Mouse (Mus musculus) testis, adult 2 months (tissue): Measurements from ENCODE around the gene Kcnab1. TPM values are rescaled to one million over a fixed set of nuclear protein-coding genes. Genes with fewer than 3 reads are reported as not detected.

Source experiments
- H3K27ac ChIP-seq: fragments of 200-500 bp; 2 replicates; pipeline ENCODE4 v1.5.1; 2012; ENCODE audit warnings: low read depth, low read length; ENCODE audit not compliant: control insufficient read depth, insufficient read depth
- H3K27me3 ChIP-seq: fragments of 200-500 bp; 2 replicates; pipeline ENCODE4 v1.6.1; 2012; ENCODE audit warnings: mild to moderate bottlenecking, low read length, moderate library complexity; ENCODE audit not compliant: control insufficient read depth, insufficient read depth
- H3K36me3 ChIP-seq: fragments of 200-500 bp; 2 replicates; pipeline ENCODE4 v1.6.1; 2012; ENCODE audit warnings: mild to moderate bottlenecking, low read length; ENCODE audit not compliant: control insufficient read depth, insufficient read depth
- H3K4me1 ChIP-seq: fragments of 200-500 bp; 2 replicates; pipeline ENCODE4 v1.6.1; 2012; ENCODE audit warnings: low read length; ENCODE audit not compliant: control insufficient read depth, insufficient read depth
- H3K4me3 ChIP-seq: fragments of 200-500 bp; 2 replicates; pipeline ENCODE4 v1.5.1; 2012; ENCODE audit warnings: low read depth, mild to moderate bottlenecking, low read length, moderate library complexity, mixed read lengths; ENCODE audit not compliant: control insufficient read depth
- CTCF ChIP-seq: fragments of 200-500 bp; IDR thresholded peaks from 2 replicates; pipeline ENCODE4 v1.5.1; 2012; ENCODE audit warnings: low read depth, mild to moderate bottlenecking, inconsistent platforms, low read length, moderate library complexity; ENCODE audit not compliant: control insufficient read depth, insufficient read depth, insufficient replicate concordance
- POLR2A ChIP-seq: fragments of 200-500 bp; IDR thresholded peaks from 2 replicates; pipeline ENCODE4 v1.6.1; 2012; ENCODE audit warnings: low read depth, mild to moderate bottlenecking, inconsistent platforms, low read length, moderate library complexity; ENCODE audit not compliant: control insufficient read depth
- polyA plus RNA-seq: library from polyadenylated mRNA; depleted of rRNA; stranded (reverse); fragments of >200 nt; gene quantifications from 2 replicates; pipeline ENCODE4 v1.2.3, GENCODE M21; 2012

The Kcnab1 gene
- polyA plus RNA-seq, 1 experiment = 2.5 TPM

- TF ChIP-seq CTCF = no peak
- no peak for TF ChIP-seq POLR2A
- no peak overlapping the region for H3K4me3 ChIP-seq
- no peaks in the 10 kb centered on the region for H3K4me1 ChIP-seq
- H3K36me3 ChIP-seq = no peaks in the 10 kb centered on the region
- no peak overlapping the region for H3K27ac ChIP-seq
- no peaks in the 10 kb centered on the region for H3K27me3 ChIP-seq
Observed at GRCm38 (mm10) chr3:65319248-65320008, 210.2 kb downstream of the Kcnab1 start.

- no peaks in the 10 kb centered on the region for H3K27me3 ChIP-seq
- H3K4me3 ChIP-seq = no peak overlapping the region
- H3K36me3 ChIP-seq = no peaks in the 10 kb centered on the region
- no peak overlapping the region for H3K27ac ChIP-seq
- TF ChIP-seq CTCF = no peak
- no peaks in the 10 kb centered on the region for H3K4me1 ChIP-seq
Observed at GRCm38 (mm10) chr3:65320990-65321389, 211.8 kb downstream of the Kcnab1 start.

GRCm38 (mm10) chr3:65321981-65322779 is 213.0 kb downstream of the Kcnab1 start:
- Histone ChIP-seq H3K27ac (no peak overlapping the region), H3K4me3 (no peak overlapping the region), H3K27me3 (no peaks in the 10 kb centered on the region), H3K36me3 (no peaks in the 10 kb centered on the region), H3K4me1 (no peaks in the 10 kb centered on the region)
- TF ChIP-seq CTCF (no peak), POLR2A (no peak)

GRCm38 (mm10) chr3:65325254-65325653 is 216.1 kb downstream of the Kcnab1 start:
- Histone ChIP-seq H3K27ac (no peak overlapping the region), H3K27me3 (no peaks in the 10 kb centered on the region), H3K4me3 (no peak overlapping the region), H3K36me3 (no peaks in the 10 kb centered on the region), H3K4me1 (no peaks in the 10 kb centered on the region)
- TF ChIP-seq POLR2A = no peak
- no peak for TF ChIP-seq CTCF

GRCm38 (mm10) chr3:65328814-65329213 is 219.6 kb downstream of the Kcnab1 start:
- Histone ChIP-seq H3K27ac (no peak overlapping the region), H3K4me3 (no peak overlapping the region), H3K4me1 (no peaks in the 10 kb centered on the region), H3K27me3 (no peaks in the 10 kb centered on the region), H3K36me3 (no peaks in the 10 kb centered on the region)
- no peak for TF ChIP-seq POLR2A
- no peak for TF ChIP-seq CTCF

GRCm38 (mm10) chr3:65337835-65338464 is 228.8 kb downstream of the Kcnab1 start:
- Histone ChIP-seq H3K4me3 (peak overlapping the region; percentile 78), H3K27me3 (no peaks in the 10 kb centered on the region), H3K36me3 (no peaks in the 10 kb centered on the region; the same call in 1 of the 2 replicates), H3K27ac (no peak overlapping the region), H3K4me1 (peaks cover 2% of the 10 kb centered on the region; the same call in 1 of the 2 replicates)
- TF ChIP-seq POLR2A (peak; percentile 63; the same call in 1 of the 2 replicates), CTCF (no peak)
